Mouse (Mus musculus): ENCODE data around the gene Pomgnt1.

GRCm38 (mm10) chr4:116077240-116078095, 46.2 kb upstream of the Pomgnt1 start:
- no peak for TF ChIP-seq CTCF (IDR thresholded peaks at IDR 0.05; ENCODE audit: borderline replicate concordance, control insufficient read depth, extremely low read depth, insufficient read depth, low read length, poor library complexity)
- TF ChIP-seq POLR2A (IDR thresholded peaks at IDR 0.05; ENCODE audit: control insufficient read depth, extremely low read depth, insufficient read depth, low read length, poor library complexity): no peak
